Mouse (Mus musculus) erythroid progenitor cell, adult 5-6 weeks (primary cell): ENCODE results near the gene Syngr2. TPM values are rescaled to one million over a fixed set of nuclear protein-coding genes. Genes with fewer than 3 reads are reported as not detected.
A peak's percentile ranks its signal among the peaks of the same experiment; 100 is the strongest.

Source experiments
- ATAC-seq: replicated peaks from 2 replicates; pipeline ENCODE4 v1.8.0; 2016; ENCODE audit warnings: moderate number of reproducible peaks, mild to moderate bottlenecking, moderate TSS enrichment, inconsistent platforms; ENCODE audit not compliant: poor library complexity, low FRiP score, severe bottlenecking
- total RNA-seq, 2 experiments: library from RNA; stranded (forward) in 1 of 2; stranded (reverse) in 1 of 2; fragments of 150-400 nt in 1 of 2; fragments of 186-747, 209-891 nt in 1 of 2; gene quantifications; 2 replicates each; pipeline versions ENCODE4 v1.2.3 to v1.2.4; 2015 to 2017; ENCODE audit warnings: low replicate concordance in 2 of 2

The Syngr2 gene
- 65.4 and 86.5 TPM in 2 replicates for total RNA-seq (2015; ENCODE audit: low replicate concordance)
- total RNA-seq (2017; ENCODE audit: low replicate concordance), result 35.0 and 41.8 TPM in 2 replicates

DNA sequence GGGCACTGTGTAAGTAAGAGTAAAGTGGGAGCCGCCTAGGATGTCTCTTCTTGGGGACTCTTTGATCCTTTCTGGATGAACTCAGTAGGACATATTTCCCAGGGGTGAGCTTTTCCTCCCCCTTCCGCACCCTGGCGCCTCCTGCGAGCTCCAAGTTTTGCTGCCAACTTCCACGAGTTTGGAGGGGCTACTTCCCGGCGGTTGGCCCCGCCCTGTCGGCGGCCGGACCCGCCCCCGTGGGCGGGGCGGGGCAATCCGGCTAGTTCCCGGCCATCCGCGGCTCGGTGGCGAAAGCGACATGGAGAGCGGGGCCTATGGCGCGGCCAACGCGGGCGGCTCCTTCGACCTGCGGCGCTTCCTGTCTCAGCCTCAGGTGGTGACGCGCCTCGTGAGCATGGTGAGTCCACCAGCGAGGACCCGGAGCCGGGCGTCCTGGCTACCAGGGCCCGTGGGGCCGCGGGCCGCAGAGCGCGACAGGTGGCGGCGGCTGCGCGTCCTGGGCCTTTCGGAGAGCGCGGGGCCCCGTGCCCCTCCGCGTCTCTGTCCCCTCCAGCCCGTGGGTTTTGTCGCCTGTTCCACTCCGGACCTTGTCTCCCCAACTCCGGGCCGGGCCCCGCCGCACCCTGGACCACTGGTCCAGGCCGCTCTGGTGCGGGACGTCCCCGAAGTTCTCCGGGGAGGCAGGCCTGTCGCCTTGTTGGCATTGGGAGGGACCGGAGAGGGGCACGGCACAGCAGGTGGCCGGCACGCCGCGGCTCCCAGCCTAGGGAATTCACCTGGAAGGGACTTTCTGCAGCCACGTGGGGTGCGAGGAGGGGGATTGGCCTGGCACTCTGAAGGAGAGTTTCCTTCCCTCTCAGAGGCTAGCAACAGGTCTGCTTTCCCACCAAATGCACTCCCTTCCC is at the start of gene Syngr2, which contains the start of gene Gm20708:
TSS of gene Syngr2 (plus strand) at position 262 of the 905 bp plus-strand sequence.
TSS of gene Gm20708 (plus strand) at position 262 of the 905 bp plus-strand sequence.
- ATAC-seq, result peak; percentile 62

DNA sequence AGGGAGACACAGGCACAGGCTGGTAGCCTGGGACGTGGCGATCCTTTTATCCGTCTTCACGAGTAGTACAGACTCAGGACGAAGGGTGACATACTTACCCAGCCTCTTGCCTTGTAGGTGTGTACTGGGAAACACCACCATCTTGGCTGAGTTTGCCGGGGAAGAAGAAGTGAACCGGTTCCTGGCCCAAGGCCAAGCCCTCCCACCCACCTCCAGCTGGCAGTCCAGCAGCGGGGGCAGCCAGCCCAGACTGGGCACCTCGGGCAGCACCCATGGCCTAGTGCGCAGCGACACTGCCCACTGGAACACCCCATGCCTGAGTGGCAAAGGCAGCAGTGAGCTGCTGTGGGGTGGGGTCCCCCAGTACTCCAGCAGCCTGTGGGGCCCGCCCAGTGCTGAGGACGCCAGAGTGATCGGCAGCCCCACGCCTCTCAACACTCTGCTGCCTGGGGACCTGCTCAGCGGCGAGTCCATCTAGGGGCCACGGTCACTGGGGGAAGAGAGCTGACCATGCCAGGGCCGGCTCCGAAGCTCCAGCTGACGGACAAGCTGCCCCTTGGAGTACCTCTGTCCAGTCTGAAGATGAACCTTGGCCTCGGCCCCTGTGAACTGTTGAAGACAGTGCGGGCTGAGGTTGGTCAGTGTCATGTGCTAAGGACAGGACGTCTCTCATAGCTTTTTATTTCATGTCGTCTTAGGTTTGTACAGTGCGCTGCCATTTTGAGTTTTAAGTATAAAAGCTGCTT is 48.9 kb upstream of the Syngr2 start:
- ATAC-seq, result no peak

DNA sequence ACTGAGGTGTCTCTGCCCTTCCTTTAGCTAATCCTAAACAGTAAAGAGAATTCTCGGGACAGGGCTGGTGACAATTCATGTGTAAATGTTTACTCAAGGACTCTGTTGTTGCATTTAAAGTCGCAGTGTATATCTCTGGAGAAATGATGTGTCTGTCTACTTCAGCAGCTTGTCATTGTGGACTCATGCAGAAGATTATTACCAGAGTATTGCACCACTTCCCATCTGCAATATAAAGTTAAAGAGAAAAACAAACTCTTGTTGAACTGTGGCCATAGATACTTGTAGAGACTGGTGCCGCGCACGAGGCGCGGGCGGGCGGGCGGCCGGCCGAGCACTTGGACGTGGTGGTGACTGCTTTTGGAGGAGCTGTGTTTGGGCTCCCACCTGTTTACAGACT is 47.7 kb upstream of the Syngr2 start:
- ATAC-seq, result no peak

DNA sequence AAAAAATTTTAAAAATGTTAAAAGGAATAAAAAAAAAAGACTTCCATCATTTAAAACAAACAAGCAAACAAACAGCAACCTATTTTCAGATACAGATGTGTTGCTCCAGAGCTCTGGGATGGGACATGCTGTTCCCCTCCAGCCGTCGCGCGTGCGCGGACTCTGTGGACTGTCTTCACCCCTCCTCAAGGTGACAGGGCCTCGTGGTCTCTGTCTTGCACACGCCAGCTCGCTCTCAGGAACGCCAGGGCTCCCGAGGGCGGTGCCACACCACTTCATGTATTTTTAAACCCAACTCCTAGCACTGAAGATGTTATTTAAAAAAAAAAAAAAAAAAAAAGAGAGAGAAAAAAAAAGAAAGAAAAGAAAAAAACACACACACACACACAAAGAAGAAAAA is 47.2 kb upstream of the Syngr2 start:
- ATAC-seq, result no peak

DNA sequence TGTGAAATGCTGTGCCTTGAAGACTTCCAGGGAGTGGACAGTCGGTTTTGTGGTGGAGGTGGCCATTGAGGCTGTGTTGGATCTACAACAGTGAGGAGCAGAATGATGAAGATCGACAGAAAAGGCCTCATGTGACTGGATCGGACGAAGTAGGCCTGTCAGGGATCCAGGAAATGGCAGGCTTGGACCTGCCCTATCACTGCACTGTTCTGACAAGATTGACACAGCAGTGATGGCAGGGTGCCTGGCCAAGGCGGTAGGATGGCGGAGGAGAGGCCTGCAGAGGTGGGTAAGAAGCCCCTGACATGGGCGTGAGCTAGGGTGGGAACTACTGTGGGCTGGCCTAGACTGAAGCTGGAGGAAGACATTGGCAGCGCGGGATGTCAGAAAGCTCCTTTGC is 45.1 kb upstream of the Syngr2 start:
- ATAC-seq, result no peak

DNA sequence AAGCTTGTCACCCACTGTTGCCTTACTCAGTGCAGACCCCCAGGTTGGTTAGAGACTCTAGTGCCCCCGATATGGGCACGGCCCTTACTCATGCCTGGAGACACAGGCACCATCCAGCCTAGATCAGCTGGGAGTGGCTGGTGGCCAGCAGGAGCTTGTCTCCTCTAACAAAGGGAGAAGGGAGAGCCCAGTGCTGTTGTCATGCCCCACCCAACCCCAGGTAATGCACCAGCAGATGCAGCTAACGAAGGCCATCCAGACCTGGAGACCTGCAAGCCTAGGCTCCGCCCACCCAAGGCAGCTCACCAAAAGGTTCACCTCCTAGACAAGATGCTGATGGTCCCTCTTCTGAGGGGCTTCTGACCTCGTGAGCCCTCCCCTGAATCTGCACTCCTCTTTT is 44.1 kb upstream of the Syngr2 start:
- ATAC-seq, result no peak

DNA sequence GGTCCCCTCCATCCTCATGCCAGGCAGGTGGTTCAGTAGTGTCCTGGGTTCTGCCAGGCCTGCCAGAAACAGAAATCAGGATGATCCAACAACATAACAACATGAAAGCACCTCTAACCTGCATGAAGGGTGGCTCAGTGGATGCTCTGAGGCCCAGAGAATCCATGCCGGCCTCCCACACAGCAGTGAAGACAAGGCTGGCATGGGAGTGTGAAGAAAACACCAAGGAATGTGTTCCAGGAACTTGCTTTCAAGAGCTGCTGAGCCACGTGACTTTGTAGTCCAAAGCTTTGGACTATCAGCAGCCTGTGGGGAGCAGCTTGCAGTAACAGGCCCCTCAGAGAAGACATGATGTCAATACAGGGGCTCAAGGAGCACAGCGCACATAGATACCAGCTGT is 43.2 kb upstream of the Syngr2 start:
- ATAC-seq, result no peak

DNA sequence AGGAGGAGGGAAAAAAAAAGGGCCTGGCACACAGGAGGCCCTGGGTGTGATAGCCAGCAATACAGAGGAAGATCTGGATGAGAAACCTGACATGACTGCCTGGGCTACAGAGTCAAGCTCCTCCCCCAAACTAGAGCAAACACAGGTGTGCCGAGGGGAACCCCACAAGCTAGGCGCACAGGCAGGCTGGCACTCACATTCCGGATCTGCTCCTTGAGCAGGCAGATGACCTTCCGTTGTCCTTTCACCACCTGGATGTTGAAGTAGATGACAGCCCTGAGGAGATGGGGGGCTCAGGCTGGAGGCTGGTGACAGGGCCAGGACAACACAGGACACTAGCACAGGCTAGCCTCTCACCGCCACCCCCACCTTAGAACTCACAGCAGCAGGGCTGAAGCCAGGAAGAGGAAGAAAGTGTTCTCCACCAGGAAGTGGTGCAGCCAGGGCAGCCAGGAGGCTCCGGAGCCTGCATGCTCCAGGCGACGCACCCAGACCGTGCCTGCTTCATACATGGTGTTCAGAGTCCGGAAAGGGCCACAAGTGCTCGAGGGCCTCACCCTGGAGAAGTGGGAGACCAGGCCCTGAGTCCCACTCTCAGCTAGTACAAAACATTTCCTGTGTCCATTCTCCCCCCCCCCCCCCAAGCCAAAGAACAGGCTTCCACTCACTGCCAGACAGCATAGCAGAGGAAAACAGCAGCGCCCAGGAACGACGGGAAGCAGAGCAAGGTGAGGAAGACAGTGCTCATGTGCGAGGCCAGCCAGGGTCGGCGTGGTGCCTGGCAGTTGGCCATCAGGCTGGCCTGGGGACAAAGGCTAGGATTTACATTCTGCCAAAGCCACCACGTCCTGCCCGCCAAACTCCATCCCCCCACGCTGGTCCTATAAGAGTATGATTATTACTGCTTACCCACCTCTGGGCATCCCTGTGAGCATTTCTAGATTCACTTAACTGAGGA is 40.5 kb upstream of the Syngr2 start:
- no peak for ATAC-seq

DNA sequence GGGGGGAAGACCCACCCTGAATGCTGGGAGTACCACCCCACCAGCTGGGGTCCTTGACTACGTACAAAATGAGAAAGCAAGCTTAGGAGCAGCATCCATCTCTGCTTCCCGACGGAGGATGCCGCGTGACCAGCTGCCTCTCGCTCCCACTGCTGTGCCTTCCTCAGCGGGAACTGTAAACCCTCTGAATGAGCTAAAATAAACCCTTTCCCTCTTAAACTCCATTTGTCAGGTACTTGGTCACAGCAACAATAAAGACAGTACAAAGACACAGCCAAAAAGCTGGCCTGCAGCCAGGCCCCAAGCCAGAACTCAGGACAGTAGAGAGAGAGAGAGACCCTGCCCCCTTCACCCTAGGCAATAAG is 39.8 kb upstream of the Syngr2 start:
- no peak for ATAC-seq

DNA sequence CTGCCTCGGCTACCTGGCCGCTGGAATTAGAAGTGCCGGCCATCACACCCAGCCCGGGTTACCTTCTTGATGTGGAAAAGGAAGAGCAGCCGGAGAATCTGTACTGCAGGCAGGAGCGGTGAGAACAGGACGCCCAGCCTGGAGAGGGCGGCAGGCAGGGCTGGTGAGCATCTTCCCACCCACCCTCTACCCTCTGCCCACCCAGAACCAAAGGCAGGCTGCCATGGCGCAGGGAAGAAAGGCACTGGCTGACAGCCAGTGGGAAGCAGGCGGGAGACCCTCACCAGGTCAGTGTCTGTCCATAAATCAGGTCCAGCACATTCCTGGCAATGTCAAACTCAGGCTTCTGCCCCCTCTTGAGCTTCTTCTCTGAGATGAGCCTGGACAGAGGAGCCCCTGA is 39.1 kb upstream of the Syngr2 start:
- no peak for ATAC-seq

DNA sequence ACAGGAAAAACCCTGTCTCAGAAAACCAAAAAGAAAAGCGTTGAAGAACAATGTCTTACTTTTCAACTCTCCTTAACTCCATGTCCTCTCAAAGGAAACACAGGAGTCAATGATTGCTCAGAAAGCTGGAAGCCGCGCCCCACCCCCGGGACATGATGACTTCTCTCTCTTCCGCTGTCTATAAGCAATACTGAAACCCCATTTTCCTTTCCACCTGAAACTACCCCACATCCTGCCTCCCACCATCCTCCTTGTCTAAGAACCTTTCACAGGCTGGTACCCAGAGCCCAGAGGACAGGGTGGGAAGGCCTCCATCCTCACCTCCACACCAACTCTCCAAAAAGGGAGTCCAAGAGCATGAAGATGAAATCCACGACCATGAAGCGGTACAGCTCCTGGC is 37.1 kb upstream of the Syngr2 start:
- ATAC-seq, result no peak

DNA sequence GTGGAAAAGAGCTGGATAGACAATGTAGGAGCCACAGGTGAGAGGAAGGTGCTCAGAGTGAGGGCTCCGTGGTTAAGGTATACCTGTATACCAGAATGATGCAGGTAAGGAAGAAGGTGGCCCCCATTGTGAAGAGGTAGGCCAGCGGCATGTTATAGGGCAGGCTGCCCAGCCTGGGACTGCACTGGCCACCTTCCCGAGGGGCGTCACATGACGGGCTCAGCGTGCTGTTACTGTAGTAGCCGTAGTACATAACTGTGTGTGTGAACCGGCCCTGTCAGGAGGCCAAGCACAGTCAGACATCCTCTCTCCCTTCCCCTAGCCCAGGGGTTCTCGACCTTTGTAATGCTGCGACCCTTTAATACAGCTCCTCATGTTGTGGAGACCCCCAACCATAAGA is 34.5 kb upstream of the Syngr2 start:
- no peak for ATAC-seq

DNA sequence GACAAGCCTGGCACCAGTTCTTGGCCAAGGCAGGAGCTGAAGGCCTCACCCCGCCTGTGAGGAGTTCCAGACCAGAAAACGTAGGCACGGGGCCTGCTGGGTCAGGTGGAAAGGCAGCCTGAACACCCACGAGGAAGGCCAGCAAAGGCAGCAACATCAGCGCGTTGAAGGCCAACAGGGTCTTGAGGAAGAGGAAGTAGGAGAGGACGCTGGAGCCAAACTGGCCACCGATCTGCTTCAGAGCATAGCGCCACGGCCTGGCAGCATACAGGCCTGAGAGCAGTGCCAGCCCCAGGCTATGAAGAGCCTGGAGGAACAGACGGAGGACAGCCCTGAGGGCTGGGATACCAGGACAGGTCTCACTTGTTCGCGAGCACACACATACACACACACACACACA is 33.9 kb upstream of the Syngr2 start:
- ATAC-seq, result no peak

DNA sequence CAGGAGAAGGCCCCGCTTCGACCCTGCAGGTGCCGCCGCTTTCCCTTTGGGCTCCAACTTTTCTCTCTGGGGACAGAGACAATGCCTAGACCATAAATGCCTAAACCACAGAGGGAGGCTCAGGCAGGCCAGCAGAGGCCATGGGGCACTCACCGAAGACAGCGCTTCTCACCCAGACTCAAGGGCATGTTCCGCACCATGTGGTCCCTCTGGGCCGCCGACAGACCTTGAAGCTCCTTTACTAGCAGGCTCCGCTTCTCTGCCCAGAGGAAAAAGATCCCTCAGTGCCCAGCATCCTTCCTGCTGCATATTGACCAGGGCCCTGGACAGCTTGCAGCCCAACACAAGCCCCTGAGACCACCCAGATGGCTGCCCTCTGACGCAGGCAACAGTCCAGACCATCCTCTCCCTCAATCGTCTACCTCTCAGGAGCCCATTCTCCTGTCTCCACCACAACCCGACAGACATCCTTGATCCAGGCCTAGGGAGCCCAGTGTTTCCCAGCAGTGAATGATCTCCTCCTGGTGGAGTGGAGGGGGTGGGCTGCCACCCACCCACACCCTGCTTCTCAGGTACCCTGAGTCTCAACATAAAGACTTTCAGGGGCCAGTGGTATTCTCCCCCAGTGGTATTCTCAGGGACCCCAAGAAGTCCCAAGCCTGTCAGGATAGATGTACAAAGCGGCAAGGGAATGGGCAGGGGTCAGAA is 33.2 kb upstream of the Syngr2 start:
- ATAC-seq, result no peak

DNA sequence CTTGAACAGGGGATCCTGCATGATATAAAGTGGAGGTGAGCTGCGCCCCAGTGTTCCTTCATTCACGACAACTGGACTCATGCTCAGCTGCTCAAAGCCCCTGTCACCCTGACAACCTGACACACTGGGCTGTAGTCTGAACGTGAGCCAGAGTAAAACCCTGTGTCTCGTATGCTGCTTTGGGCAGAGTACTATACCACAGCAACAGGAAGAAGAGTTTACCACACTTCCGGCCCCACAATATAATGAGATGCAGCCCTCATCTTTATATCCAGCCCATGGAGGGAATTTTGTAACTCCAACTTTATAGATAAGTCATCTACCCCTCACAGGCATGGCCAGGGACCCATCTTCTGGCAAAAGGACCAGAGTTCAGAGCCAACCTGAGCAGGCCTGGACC is 32.4 kb upstream of the Syngr2 start:
- ATAC-seq, result no peak

DNA sequence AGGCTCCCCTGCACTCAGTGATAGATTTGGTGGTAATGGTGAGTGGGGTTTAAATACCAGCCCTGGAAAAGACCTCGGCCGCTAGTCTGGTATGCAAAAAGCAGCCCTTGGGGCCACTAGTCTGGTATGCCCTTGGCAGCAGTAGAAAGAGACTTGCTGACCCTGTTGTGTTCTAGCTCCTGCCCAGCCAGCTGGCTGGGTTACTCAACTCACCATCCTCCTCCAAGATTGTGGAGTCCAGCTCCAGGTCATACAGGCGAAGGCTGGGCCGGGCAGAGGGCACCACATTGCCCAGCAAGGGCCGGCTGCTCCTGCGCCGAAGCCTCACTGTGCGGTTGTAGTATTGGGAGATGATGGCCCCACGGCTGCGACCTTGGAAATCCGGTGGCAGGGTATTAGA is 31.4 kb upstream of the Syngr2 start:
- no peak for ATAC-seq

DNA sequence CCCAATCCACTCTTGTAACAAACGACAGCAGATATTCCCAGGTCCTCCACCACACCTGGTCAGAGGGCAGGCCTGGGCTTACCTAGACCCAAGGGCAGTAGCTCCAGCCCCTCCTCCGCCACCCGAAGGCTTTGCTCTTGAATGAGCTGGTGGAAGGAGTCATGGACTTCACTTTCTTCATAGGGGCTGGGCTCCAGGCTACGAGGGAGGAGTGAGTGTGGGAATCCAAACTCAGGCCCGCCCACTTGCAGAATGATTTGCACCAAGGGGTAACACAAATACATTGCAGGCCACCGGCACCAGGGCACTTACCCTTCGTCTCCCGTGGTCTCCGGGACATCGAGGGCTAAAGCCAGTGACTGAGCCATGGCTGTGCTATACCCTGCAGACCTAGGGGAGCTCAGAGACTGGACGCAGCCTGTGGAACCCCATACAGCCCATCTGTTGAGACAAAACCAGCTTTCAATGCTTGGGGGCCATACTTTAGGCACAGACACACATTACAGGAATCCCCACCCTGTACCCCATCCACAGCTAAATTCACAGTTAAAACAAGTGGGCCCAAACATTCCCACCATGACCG is 30.5 kb upstream of the Syngr2 start:
- ATAC-seq, result peak; percentile 16; the same call in 1 of the 2 replicates

DNA sequence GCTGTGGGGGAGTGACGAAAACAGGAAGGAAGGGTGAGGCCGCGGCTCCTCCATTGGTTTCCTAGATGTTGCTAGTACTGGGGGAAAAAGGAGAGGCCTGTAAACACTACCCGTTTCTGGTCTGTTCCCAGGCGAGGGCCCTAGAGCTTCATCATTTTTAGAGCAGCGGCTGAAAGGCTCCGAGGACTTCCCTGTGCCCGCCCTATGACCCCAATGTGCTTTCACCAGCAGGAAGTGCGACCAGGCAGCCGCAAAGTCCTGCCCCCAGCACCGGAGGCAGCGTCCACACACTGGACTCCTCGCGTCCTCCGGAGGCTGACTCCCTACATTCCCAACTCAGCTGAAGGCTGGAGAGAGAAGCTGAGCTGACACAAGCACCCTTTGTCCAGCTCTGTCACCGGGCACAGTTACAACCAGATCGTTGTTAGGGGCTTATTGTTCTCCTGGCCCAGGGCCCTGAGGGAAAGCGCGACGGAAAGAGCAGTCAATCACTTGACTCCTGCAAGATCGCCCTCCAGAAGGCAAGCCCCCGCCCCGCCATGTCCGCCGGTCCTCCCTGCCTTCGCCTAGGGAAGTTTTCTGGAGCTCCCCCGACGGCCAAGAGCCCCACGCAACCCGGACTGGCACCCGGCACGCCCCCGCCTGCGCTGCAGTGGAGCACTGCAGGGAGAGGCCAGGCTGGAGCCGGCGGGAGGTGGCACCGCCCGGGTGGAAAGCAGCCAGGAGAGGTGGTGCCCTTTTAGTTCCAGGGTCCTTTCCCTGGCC is 29.9 kb upstream of the Syngr2 start:
- ATAC-seq, result peak; percentile 42
